Mouse (Mus musculus) midbrain, embryonic 10.5 days (tissue): ENCODE results near the gene Vsig2. TPM values are rescaled to one million over a fixed set of nuclear protein-coding genes. Genes with fewer than 3 reads are reported as not detected.

Source experiments
- DNase-seq: peaks from one replicate; pipeline ENCODE4 v3.0.0-alpha.2; 2017; ENCODE audit warnings: low spot score
- H3K27ac ChIP-seq: fragments of 300-500 bp; sonication (generic); replicated peaks from 2 replicates; pipeline ENCODE4 v1.5.1; 2016; ENCODE audit warnings: mild to moderate bottlenecking
- H3K27me3 ChIP-seq: fragments of 300-500 bp; sonication (generic); 2 replicates; pipeline ENCODE4 v1.6.1; 2016; ENCODE audit warnings: low read depth, mild to moderate bottlenecking; ENCODE audit not compliant: poor library complexity, severe bottlenecking
- H3K36me3 ChIP-seq: fragments of 300-500 bp; sonication (generic); 2 replicates; pipeline ENCODE4 v1.6.1; 2016; ENCODE audit warnings: mild to moderate bottlenecking, moderate library complexity
- H3K4me1 ChIP-seq: fragments of 300-500 bp; sonication (generic); 2 replicates; pipeline ENCODE4 v1.6.1; 2016
- H3K4me3 ChIP-seq: fragments of 300-500 bp; sonication (generic); 2 replicates; pipeline ENCODE4 v1.5.1; 2016; ENCODE audit warnings: mild to moderate bottlenecking, moderate library complexity
- H3K9me3 ChIP-seq: fragments of 300-500 bp; sonication (generic); replicated peaks from 2 replicates; pipeline ENCODE4 v1.6.1; 2016; ENCODE audit warnings: mild to moderate bottlenecking
- WGBS: fragments of 180-500 bp; shearing (Covaris S2); methylation state at CpG from one replicate; pipeline ENCODE4 v1.1.7; 2016; 5-methylcytosine and 5-hydroxymethylcytosine counted together
- polyA plus RNA-seq: library from polyadenylated mRNA; unstranded; fragments of >200 nt; fragmentation: Nextera tagmentation; extraction: Ambion mirVana; gene quantifications from 2 replicates; pipeline ENCODE4 v1.2.1, GENCODE M21; 2016

The Vsig2 gene
- polyA plus RNA-seq, 1 experiment from 2014 or later: 0.39 TPM

DNA sequence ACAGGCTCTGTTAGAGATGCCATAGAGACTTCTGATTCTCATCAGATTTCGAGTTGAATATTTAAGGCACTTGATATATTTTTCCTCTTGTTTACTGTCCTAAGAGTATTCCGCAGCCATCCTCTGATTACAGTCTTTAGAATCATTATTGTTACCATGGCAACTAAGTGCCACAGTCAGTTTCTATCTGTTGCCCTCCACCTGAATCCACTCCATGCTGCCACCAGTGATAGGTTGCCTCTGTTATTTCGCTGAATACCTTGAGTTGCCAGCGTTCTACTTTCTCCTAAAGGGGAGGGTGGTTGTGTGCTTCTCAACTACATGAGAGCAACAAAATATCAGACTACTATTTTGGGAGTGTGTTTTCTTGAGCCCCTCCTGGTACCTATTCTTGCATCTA lies 47.7 kb downstream of the Vsig2 start:
- no peak overlapping the region for H3K4me3 ChIP-seq
- H3K27ac ChIP-seq: no peak overlapping the region
- no peaks in the 10 kb centered on the region for H3K9me3 ChIP-seq
- 76% methylated on average over 4 of the region's 4 CpGs for WGBS
- H3K36me3 ChIP-seq: no peaks in the 10 kb centered on the region
- no peaks in the 10 kb centered on the region for H3K4me1 ChIP-seq
- no peaks in the 10 kb centered on the region for H3K27me3 ChIP-seq
- no peak for DNase-seq

DNA sequence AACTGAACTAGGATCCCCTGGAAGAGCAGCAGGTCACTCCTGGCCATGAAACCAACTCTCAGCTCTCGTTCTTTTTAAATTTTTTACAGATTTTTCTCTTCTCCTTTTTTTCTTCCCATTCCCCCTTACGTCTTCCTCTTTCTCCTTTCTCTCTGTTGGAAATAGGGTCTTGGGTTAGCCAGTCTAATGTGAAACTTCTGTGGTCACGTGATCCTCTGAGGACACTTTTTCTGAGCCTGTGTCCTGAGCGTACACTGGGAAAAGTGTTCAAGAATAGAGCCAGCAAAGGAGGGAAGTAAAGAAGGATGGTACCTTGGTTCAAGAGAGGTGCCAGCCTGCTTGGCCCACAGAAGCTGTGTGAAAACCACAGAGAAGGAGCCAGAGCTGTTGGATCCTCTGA lies 51.3 kb downstream of the Vsig2 start:
- Histone ChIP-seq H3K36me3 (no peaks in the 10 kb centered on the region), H3K4me3 (no peak overlapping the region), H3K9me3 (no peaks in the 10 kb centered on the region), H3K4me1 (peaks cover 6% of the 10 kb centered on the region; the same call in 1 of the 2 replicates), H3K27me3 (no peaks in the 10 kb centered on the region), H3K27ac (no peak overlapping the region)
- DNase-seq: no peak
- 88% methylated on average over 4 of the region's 4 CpGs for WGBS

DNA sequence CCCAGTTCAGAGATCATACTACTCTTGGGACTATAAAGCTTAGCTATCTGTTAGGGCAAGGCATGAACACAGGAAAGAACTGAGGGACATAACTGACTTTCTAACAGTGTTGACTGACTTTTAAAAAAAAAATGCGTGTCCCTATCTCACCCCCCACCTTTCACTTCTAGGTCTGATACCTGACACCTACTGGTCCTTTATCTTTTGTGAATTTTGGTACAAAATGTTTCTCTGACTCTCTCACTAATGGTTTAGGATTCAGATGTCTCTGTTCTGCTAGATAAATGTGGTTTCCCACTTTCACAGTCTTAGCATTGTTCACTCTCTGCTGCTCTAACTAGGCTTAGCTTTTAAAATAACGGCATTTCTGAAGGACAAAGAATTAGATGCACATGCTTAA lies 53.0 kb downstream of the Vsig2 start:
- no peaks in the 10 kb centered on the region for H3K36me3 ChIP-seq

DNA sequence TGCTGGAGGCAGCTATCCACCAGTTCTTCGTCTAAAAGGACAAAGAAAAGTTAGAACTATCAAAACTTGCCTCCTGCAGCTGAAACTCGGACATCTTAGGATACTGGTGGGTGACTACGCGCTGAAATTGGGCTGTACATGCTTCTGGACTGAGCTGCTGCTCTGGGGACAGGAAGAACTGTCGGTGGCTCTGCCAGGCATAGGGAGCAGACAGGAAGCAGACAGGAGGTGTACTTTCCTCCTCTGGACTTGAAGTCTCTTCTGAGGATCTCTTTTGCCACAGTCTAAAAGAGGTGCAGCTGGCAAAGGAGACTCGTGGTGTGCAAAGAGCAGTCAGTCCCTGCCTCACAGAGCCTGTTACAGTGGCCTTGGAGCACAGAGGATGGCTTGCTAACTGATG lies 53.6 kb downstream of the Vsig2 start:
- Histone ChIP-seq H3K27ac (no peak overlapping the region), H3K4me1 (peaks cover 6% of the 10 kb centered on the region; the same call in 1 of the 2 replicates), H3K27me3 (no peaks in the 10 kb centered on the region), H3K9me3 (no peaks in the 10 kb centered on the region), H3K4me3 (no peak overlapping the region), H3K36me3 (no peaks in the 10 kb centered on the region)
- WGBS: 66% methylated on average over 6 of the region's 6 CpGs
- DNase-seq: no peak

More for the DNA sequence above, 53.0 kb downstream of the Vsig2 start:
- Histone ChIP-seq H3K27me3 (no peaks in the 10 kb centered on the region), H3K9me3 (no peaks in the 10 kb centered on the region), H3K4me3 (no peak overlapping the region), H3K4me1 (peaks cover 6% of the 10 kb centered on the region; the same call in 1 of the 2 replicates), H3K27ac (no peak overlapping the region)
- WGBS: 83% methylated on average over 2 of the region's 2 CpGs
- DNase-seq: no peak

DNA sequence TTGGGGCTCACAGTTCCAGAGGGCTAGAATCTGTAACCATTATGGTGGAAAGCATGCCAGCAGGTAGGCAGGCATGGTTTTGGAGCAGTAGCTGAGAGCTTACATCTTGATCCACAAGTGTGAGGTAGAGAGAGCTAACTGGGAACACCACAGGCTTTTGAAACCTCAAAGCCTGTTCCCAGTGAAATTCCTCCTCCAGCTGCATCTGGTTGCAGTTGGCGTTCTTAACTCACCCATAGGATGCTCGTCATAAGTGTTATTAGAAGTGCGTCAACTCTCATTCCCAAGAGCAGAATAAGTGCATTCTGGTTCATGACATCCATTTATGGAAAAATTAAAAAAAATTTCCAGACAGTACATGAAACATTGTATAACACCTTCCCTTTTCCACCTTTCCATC lies 54.6 kb downstream of the Vsig2 start:
- DNase-seq: no peak
- no peaks in the 10 kb centered on the region for H3K27me3 ChIP-seq
- WGBS: 91% methylated on average over 3 of the region's 3 CpGs

More for the DNA sequence above, 54.6 kb downstream of the Vsig2 start:
- no peak overlapping the region for H3K27ac ChIP-seq
- H3K36me3 ChIP-seq: no peaks in the 10 kb centered on the region
- H3K4me3 ChIP-seq: no peak overlapping the region
- H3K9me3 ChIP-seq: no peaks in the 10 kb centered on the region
- peaks cover 6% of the 10 kb centered on the region; the same call in 1 of the 2 replicates for H3K4me1 ChIP-seq

Other genes starting within 250 kb of the Vsig2 start
- gene Ccdc15, start 190.8 kb upstream of the Vsig2 start, polyA plus RNA-seq: 11.7 and 13.1 TPM in 2 replicates
- 0.04 and 0.05 TPM in 2 replicates for gene Hepacam, start 171.9 kb upstream of the Vsig2 start, polyA plus RNA-seq
- 5.6 and 6.0 TPM in 2 replicates for gene Robo4, start 137.4 kb upstream of the Vsig2 start, polyA plus RNA-seq
- gene Robo3, start 106.0 kb upstream of the Vsig2 start, polyA plus RNA-seq: 13.1 and 36.6 TPM in 2 replicates
- 33.0 and 33.6 TPM in 2 replicates for gene Msantd2, start 49.9 kb upstream of the Vsig2 start, polyA plus RNA-seq
- 28.6 and 31.5 TPM in 2 replicates for gene Esam, start 11.2 kb upstream of the Vsig2 start, polyA plus RNA-seq
- 1.1 and 1.3 TPM in 2 replicates for gene Nrgn, start 13.6 kb downstream of the Vsig2 start, polyA plus RNA-seq
- 6.5 and 7.0 TPM in 2 replicates for gene Siae, start 16.4 kb downstream of the Vsig2 start, polyA plus RNA-seq
- gene Spa17, start 74.5 kb downstream of the Vsig2 start, polyA plus RNA-seq: 13.5 and 13.9 TPM in 2 replicates
- gene Tbrg1, start 118.1 kb downstream of the Vsig2 start, polyA plus RNA-seq: 133 and 142 TPM in 2 replicates
- gene Panx3, start 130.0 kb downstream of the Vsig2 start, polyA plus RNA-seq: 0.17 and 0.22 TPM in 2 replicates
- not detected in 2 replicates for gene Olfr160, start 177.0 kb downstream of the Vsig2 start, polyA plus RNA-seq
- gene Olfr874, start 205.9 kb downstream of the Vsig2 start, polyA plus RNA-seq: not detected in 2 replicates
- gene Olfr875, start 232.6 kb downstream of the Vsig2 start, polyA plus RNA-seq: not detected in 2 replicates